Mouse (Mus musculus) macrophage (primary cell): ENCODE results near the gene Nlgn1. TPM values are rescaled to one million over a fixed set of nuclear protein-coding genes. Genes with fewer than 3 reads are reported as not detected.

Experiments used
- H3K27ac ChIP-seq: fragments of 350-480 bp; formaldehyde crosslinking; 2 replicates; pipeline ENCODE4 v1.9.0; 2021
- H3K36me3 ChIP-seq: fragments of 350-480 bp; formaldehyde crosslinking; 2 replicates; pipeline ENCODE4 v1.9.0; 2021; ENCODE audit errors: inconsistent target
- H3K4me3 ChIP-seq: fragments of 350-480 bp; formaldehyde crosslinking; 2 replicates; pipeline ENCODE4 v1.9.0; 2021; ENCODE audit errors: inconsistent target
- H3K79me2 ChIP-seq: fragments of 350-480 bp; formaldehyde crosslinking; 2 replicates; pipeline ENCODE4 v1.9.0; 2021; ENCODE audit errors: inconsistent target
- WGBS: methylation state at CpG from one replicate; pipeline ENCODE4 v1.1.7; 2026; ENCODE audit warnings: inconsistent platforms; ENCODE audit not compliant: missing documents; 5-methylcytosine and 5-hydroxymethylcytosine counted together
- polyA plus RNA-seq: library from polyadenylated mRNA; stranded (reverse); fragments of 250-400 nt; gene quantifications from 3 replicates; pipeline ENCODE4 v1.2.4, GENCODE M21; 2018; ENCODE audit warnings: inconsistent platforms

Gene Nlgn1
- polyA plus RNA-seq, 1 experiment from 2014 or later = not detected

- no peaks in the 10 kb centered on the region for H3K36me3 ChIP-seq
- H3K27ac ChIP-seq = no peak overlapping the region
- H3K4me3 ChIP-seq = no peak overlapping the region
- H3K79me2 ChIP-seq = no peaks in the 10 kb centered on the region
- WGBS = 42% methylated on average over 5 of the region's 5 CpGs
Observed at GRCm38 (mm10) chr3:25721464-25721863, 610.8 kb downstream of the Nlgn1 start.

GRCm38 (mm10) chr3:25707380-25707779, 624.9 kb downstream of the Nlgn1 start:
- H3K36me3 ChIP-seq = no peaks in the 10 kb centered on the region
- no peak overlapping the region for H3K27ac ChIP-seq
- no peaks in the 10 kb centered on the region for H3K79me2 ChIP-seq
- WGBS = 92% methylated on average over 2 of the region's 2 CpGs
- no peak overlapping the region for H3K4me3 ChIP-seq

- no peak overlapping the region for H3K4me3 ChIP-seq
- no peaks in the 10 kb centered on the region for H3K79me2 ChIP-seq
- WGBS = 79% methylated on average over 1 of the region's 1 CpGs
- no peaks in the 10 kb centered on the region for H3K36me3 ChIP-seq
- no peak overlapping the region for H3K27ac ChIP-seq
Observed at GRCm38 (mm10) chr3:25697231-25697630, 635.0 kb downstream of the Nlgn1 start.

GRCm38 (mm10) chr3:25688789-25689464, 643.3 kb downstream of the Nlgn1 start:
- Histone ChIP-seq H3K27ac (no peak overlapping the region), H3K79me2 (no peaks in the 10 kb centered on the region), H3K36me3 (no peaks in the 10 kb centered on the region), H3K4me3 (no peak overlapping the region)
- 87% methylated on average over 6 of the region's 6 CpGs for WGBS

GRCm38 (mm10) chr3:25683696-25684095, 648.6 kb downstream of the Nlgn1 start:
- no peaks in the 10 kb centered on the region for H3K36me3 ChIP-seq
- WGBS = 78% methylated on average over 2 of the region's 2 CpGs
- H3K79me2 ChIP-seq = no peaks in the 10 kb centered on the region
- no peak overlapping the region for H3K4me3 ChIP-seq
- no peak overlapping the region for H3K27ac ChIP-seq

- Histone ChIP-seq H3K27ac (no peak overlapping the region), H3K79me2 (no peaks in the 10 kb centered on the region), H3K36me3 (no peaks in the 10 kb centered on the region), H3K4me3 (no peak overlapping the region)
- 25% methylated on average over 2 of the region's 2 CpGs for WGBS
Observed at GRCm38 (mm10) chr3:25679373-25679772, 652.9 kb downstream of the Nlgn1 start.

GRCm38 (mm10) chr3:25675888-25676287, 656.4 kb downstream of the Nlgn1 start:
- H3K27ac ChIP-seq = no peak overlapping the region
- no peaks in the 10 kb centered on the region for H3K79me2 ChIP-seq
- no peak overlapping the region for H3K4me3 ChIP-seq
- WGBS = 89% methylated on average over 10 of the region's 10 CpGs
- no peaks in the 10 kb centered on the region for H3K36me3 ChIP-seq

- no peaks in the 10 kb centered on the region for H3K36me3 ChIP-seq
- no peaks in the 10 kb centered on the region for H3K79me2 ChIP-seq
- WGBS = 79% methylated on average over 3 of the region's 3 CpGs
- no peak overlapping the region for H3K4me3 ChIP-seq
- H3K27ac ChIP-seq = no peak overlapping the region
Observed at GRCm38 (mm10) chr3:25675069-25675468, 657.2 kb downstream of the Nlgn1 start.

- 88% methylated on average over 5 of the region's 5 CpGs for WGBS
- Histone ChIP-seq H3K4me3 (no peak overlapping the region), H3K79me2 (no peaks in the 10 kb centered on the region), H3K27ac (no peak overlapping the region), H3K36me3 (no peaks in the 10 kb centered on the region)
Observed at GRCm38 (mm10) chr3:25673408-25673807, 658.9 kb downstream of the Nlgn1 start.

- Histone ChIP-seq H3K79me2 (no peaks in the 10 kb centered on the region), H3K27ac (no peak overlapping the region), H3K4me3 (no peak overlapping the region), H3K36me3 (no peaks in the 10 kb centered on the region)
- 70% methylated on average over 4 of the region's 4 CpGs for WGBS
Observed at GRCm38 (mm10) chr3:25672779-25673178, 659.5 kb downstream of the Nlgn1 start.

- 83% methylated on average over 2 of the region's 2 CpGs for WGBS
- H3K27ac ChIP-seq = no peak overlapping the region
- no peaks in the 10 kb centered on the region for H3K36me3 ChIP-seq
- no peak overlapping the region for H3K4me3 ChIP-seq
- H3K79me2 ChIP-seq = no peaks in the 10 kb centered on the region
Observed at GRCm38 (mm10) chr3:25663464-25663863, 668.8 kb downstream of the Nlgn1 start.

GRCm38 (mm10) chr3:25660285-25660684, 672.0 kb downstream of the Nlgn1 start:
- Histone ChIP-seq H3K4me3 (no peak overlapping the region), H3K79me2 (no peaks in the 10 kb centered on the region), H3K36me3 (no peaks in the 10 kb centered on the region), H3K27ac (no peak overlapping the region)
- WGBS = 85% methylated on average over 3 of the region's 3 CpGs

- Histone ChIP-seq H3K27ac (no peak overlapping the region), H3K79me2 (no peaks in the 10 kb centered on the region), H3K36me3 (no peaks in the 10 kb centered on the region), H3K4me3 (no peak overlapping the region)
- WGBS = 95% methylated on average over 14 of the region's 14 CpGs
Observed at GRCm38 (mm10) chr3:25658006-25658405, 674.3 kb downstream of the Nlgn1 start.

- no peak overlapping the region for H3K27ac ChIP-seq
- no peaks in the 10 kb centered on the region for H3K36me3 ChIP-seq
- 91% methylated on average over 11 of the region's 11 CpGs for WGBS
- H3K79me2 ChIP-seq = no peaks in the 10 kb centered on the region
- no peak overlapping the region for H3K4me3 ChIP-seq
Observed at GRCm38 (mm10) chr3:25657074-25657473, 675.2 kb downstream of the Nlgn1 start.

GRCm38 (mm10) chr3:25653010-25653409, 679.2 kb downstream of the Nlgn1 start:
- Histone ChIP-seq H3K36me3 (no peaks in the 10 kb centered on the region), H3K4me3 (no peak overlapping the region), H3K79me2 (no peaks in the 10 kb centered on the region), H3K27ac (no peak overlapping the region)
- WGBS = 70% methylated on average over 4 of the region's 4 CpGs
